Mouse (Mus musculus) MEL (cell line): ENCODE results near the gene Serinc3. TPM values are rescaled to one million over a fixed set of nuclear protein-coding genes. Genes with fewer than 3 reads are reported as not detected.

ENCODE experiments used
- DNase-seq: peaks from one replicate; pipeline ENCODE4 v3.0.0; 2011; ENCODE audit warnings: low read depth, low spot score
- H3K27ac ChIP-seq: 2 replicates; pipeline ENCODE4 v1.5.1; 2012; ENCODE audit warnings: low read depth, mild to moderate bottlenecking, control low read depth, low read length, moderate library complexity; ENCODE audit not compliant: control insufficient read depth
- H3K27me3 ChIP-seq, 2 experiments: fragments of 150-350 bp in 1 of 2; sonication (generic) in 1 of 2; 2 replicates each; pipeline ENCODE4 v1.6.1; 2012; ENCODE audit warnings: low read length in 2 of 2, mild to moderate bottlenecking in 2 of 2, improper control_type of control experiment in 1 of 2, moderate library complexity in 1 of 2; ENCODE audit not compliant: insufficient read depth in 2 of 2, control insufficient read depth in 1 of 2
- H3K36me3 ChIP-seq, 2 experiments: 2 replicates each; pipeline ENCODE4 v1.6.1; 2012 to 2014; ENCODE audit warnings: low read length in 2 of 2, improper control_type of control experiment in 1 of 2, inconsistent platforms in 1 of 2, mild to moderate bottlenecking in 1 of 2; ENCODE audit not compliant: insufficient read depth in 2 of 2, control insufficient read depth in 1 of 2
- H3K4me1 ChIP-seq, 2 experiments: fragments of 150-350 bp in 1 of 2; sonication (generic) in 1 of 2; 2 replicates each; pipeline ENCODE4 v1.6.1; 2012; ENCODE audit warnings: low read length in 2 of 2, improper control_type of control experiment in 1 of 2, mild to moderate bottlenecking in 1 of 2; ENCODE audit not compliant: insufficient read depth in 2 of 2, control insufficient read depth in 1 of 2
- H3K4me3 ChIP-seq, 2 experiments: fragments of 150-350 bp in 1 of 2; sonication (generic) in 1 of 2; 2 replicates each; pipeline ENCODE4 v1.5.1; 2012; ENCODE audit warnings: low read depth in 2 of 2, low read length in 2 of 2, mild to moderate bottlenecking in 2 of 2, moderate library complexity in 2 of 2, control low read depth in 1 of 2, improper control_type of control experiment in 1 of 2; ENCODE audit not compliant: control insufficient read depth in 1 of 2, insufficient read depth in 1 of 2
- H3K79me2 ChIP-seq: 2 replicates; pipeline ENCODE4 v1.6.1; 2012; ENCODE audit warnings: mild to moderate bottlenecking, low read length, moderate library complexity; ENCODE audit not compliant: control insufficient read depth, poor library complexity, insufficient read depth
- H3K9ac ChIP-seq: 2 replicates; pipeline ENCODE4 v1.6.1; 2012; ENCODE audit warnings: low read depth, mild to moderate bottlenecking, control low read depth, low read length, moderate library complexity; ENCODE audit not compliant: control insufficient read depth, poor library complexity, severe bottlenecking
- H3K9me3 ChIP-seq: fragments of 150-350 bp; sonication (generic); replicated peaks from 2 replicates; pipeline ENCODE4 v1.6.1; 2012; ENCODE audit warnings: mild to moderate bottlenecking, low read length, improper control_type of control experiment, moderate library complexity; ENCODE audit not compliant: insufficient read depth
- CHD1 ChIP-seq: IDR thresholded peaks from 2 replicates; pipeline ENCODE4 v1.6.1; 2012; ENCODE audit warnings: low read depth, mild to moderate bottlenecking, inconsistent platforms, low read length, improper control_type of control experiment
- CTCF ChIP-seq, 3 experiments: IDR thresholded peaks in 2 of 3; conservative IDR thresholded peaks in 1 of 3; 2 replicates each; pipeline ENCODE4 v1.5.1; 2011 to 2012; ENCODE audit warnings: low read length in 3 of 3, low read depth in 2 of 3, mild to moderate bottlenecking in 2 of 3, improper control_type of control experiment in 1 of 3, inconsistent platforms in 1 of 3, mixed read lengths in 1 of 3, moderate library complexity in 1 of 3; ENCODE audit not compliant: control insufficient read depth in 1 of 3, insufficient read depth in 1 of 3, poor library complexity in 1 of 3, severe bottlenecking in 1 of 3
- E2F4 ChIP-seq: IDR thresholded peaks from 2 replicates; pipeline ENCODE4 v1.6.1; 2011; ENCODE audit warnings: low read depth, low read length, improper control_type of control experiment, borderline replicate concordance
- EP300 ChIP-seq, 2 experiments: IDR thresholded peaks; 2 replicates each; pipeline ENCODE4 v1.6.1; 2011; ENCODE audit warnings: improper control_type of control experiment in 2 of 2, low read length in 2 of 2, low read depth in 1 of 2, mild to moderate bottlenecking in 1 of 2
- MAFK ChIP-seq: IDR thresholded peaks from 2 replicates; pipeline ENCODE4 v1.6.1; 2011; ENCODE audit warnings: low read depth, mild to moderate bottlenecking, low read length, improper control_type of control experiment, borderline replicate concordance
- MAX ChIP-seq: IDR thresholded peaks from 2 replicates; pipeline ENCODE4 v1.6.1; 2011; ENCODE audit warnings: low read length, improper control_type of control experiment
- MAZ ChIP-seq: IDR thresholded peaks from 2 replicates; pipeline ENCODE4 v1.6.1; 2012; ENCODE audit warnings: low read depth, mild to moderate bottlenecking, inconsistent platforms, low read length, improper control_type of control experiment
- MEF2A ChIP-seq: IDR thresholded peaks from 2 replicates; pipeline ENCODE4 v1.6.1; 2014; ENCODE audit warnings: low read depth, mild to moderate bottlenecking, inconsistent platforms, low read length, improper control_type of control experiment; ENCODE audit not compliant: poor library complexity, insufficient replicate concordance, severe bottlenecking; ENCODE audit errors: extremely low read depth
- MYB ChIP-seq: IDR thresholded peaks from 2 replicates; pipeline ENCODE4 v1.6.1; 2011; ENCODE audit warnings: mild to moderate bottlenecking, low read depth, low read length, improper control_type of control experiment
- NELFE ChIP-seq: IDR thresholded peaks from 2 replicates; pipeline ENCODE4 v1.6.1; 2011; ENCODE audit warnings: low read depth, low read length, improper control_type of control experiment
- POLR2A ChIP-seq, 2 experiments: IDR thresholded peaks; 2 replicates each; pipeline ENCODE4 v1.6.1; 2011 to 2012; ENCODE audit warnings: low read length in 2 of 2, mild to moderate bottlenecking in 2 of 2, control low read depth in 1 of 2, improper control_type of control experiment in 1 of 2, low read depth in 1 of 2, moderate library complexity in 1 of 2; ENCODE audit not compliant: control insufficient read depth in 1 of 2, insufficient read depth in 1 of 2, poor library complexity in 1 of 2
- RAD21 ChIP-seq: IDR thresholded peaks from 2 replicates; pipeline ENCODE4 v1.6.1; 2011; ENCODE audit warnings: mild to moderate bottlenecking, low read depth, low read length, improper control_type of control experiment
- TAL1 ChIP-seq: IDR thresholded peaks from 2 replicates; pipeline ENCODE4 v1.6.1; 2012; ENCODE audit warnings: mild to moderate bottlenecking, inconsistent platforms, low read length, moderate library complexity, mixed read lengths
- TCF12 ChIP-seq: IDR thresholded peaks from 2 replicates; pipeline ENCODE4 v1.6.1; 2014; ENCODE audit warnings: low read depth, mild to moderate bottlenecking, inconsistent platforms, low read length, improper control_type of control experiment, moderate library complexity
- UBTF ChIP-seq: IDR thresholded peaks from 2 replicates; pipeline ENCODE4 v1.6.1; 2012; ENCODE audit warnings: low read depth, mild to moderate bottlenecking, inconsistent platforms, low read length, improper control_type of control experiment, moderate library complexity, borderline replicate concordance; ENCODE audit not compliant: insufficient read depth
- USF2 ChIP-seq, 2 experiments: IDR thresholded peaks; 2 replicates each; pipeline ENCODE4 v1.6.1; 2011 to 2012; ENCODE audit warnings: improper control_type of control experiment in 2 of 2, low read length in 2 of 2, borderline replicate concordance in 1 of 2, inconsistent platforms in 1 of 2, low read depth in 1 of 2, mild to moderate bottlenecking in 1 of 2; ENCODE audit not compliant: insufficient read depth in 1 of 2
- ZC3H11A ChIP-seq: IDR thresholded peaks from 2 replicates; pipeline ENCODE4 v1.6.1; 2012; ENCODE audit warnings: low read depth, mild to moderate bottlenecking, inconsistent platforms, low read length, improper control_type of control experiment
- polyA plus RNA-seq, 2 experiments: library from polyadenylated mRNA; stranded (reverse) in 1 of 2; unstranded in 1 of 2; fragments of >175 nt in 1 of 2; fragments of >200 nt in 1 of 2; gene quantifications; 2 replicates each; pipeline versions ENCODE4 v1.2.1 to v1.2.4; 2012; ENCODE audit warnings: low replicate concordance in 2 of 2, low read depth in 1 of 2; ENCODE audit not compliant: insufficient read length in 2 of 2, insufficient read depth in 1 of 2, missing spikeins in 1 of 2
- total RNA-seq: library from RNA; depleted of rRNA; stranded (reverse); fragments of 300-350 nt; gene quantifications from 2 replicates; pipeline ENCODE4 v1.2.3, GENCODE M21; 2012

Gene Serinc3
- total and polyA plus RNA-seq, 3 experiments: 348 to 650 (median 637) TPM

DNA sequence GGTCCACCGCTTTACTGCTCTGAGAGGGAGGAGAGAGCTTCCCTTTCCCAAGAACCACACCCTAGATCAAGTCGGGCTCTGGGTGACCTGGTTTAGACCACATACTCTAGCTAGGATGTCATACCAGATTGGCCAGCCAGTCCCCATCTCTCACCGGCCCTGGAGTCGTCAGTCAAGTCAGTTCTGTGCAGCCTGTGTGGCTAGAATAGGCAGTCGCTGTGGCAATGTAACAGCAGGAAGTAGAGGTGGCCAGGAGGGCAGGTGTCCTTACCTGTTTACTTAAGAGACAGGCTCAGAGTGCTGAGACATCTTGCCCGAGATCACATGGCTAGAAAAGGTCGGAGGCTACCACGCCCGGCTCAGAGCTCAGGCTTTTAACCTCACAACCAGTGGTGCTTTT is 33.8 kb downstream of the Serinc3 start:
- DNase-seq: no peak
- Histone ChIP-seq H3K9me3 (no peaks in the 10 kb centered on the region), H3K79me2 (no peaks in the 10 kb centered on the region), H3K27me3 (no peaks in the 10 kb centered on the region), H3K36me3 (peaks cover 0 to 3% of the 10 kb centered on the region in 2 experiments; a peak in 1 of 4 replicates), H3K4me3 (no peak overlapping the region), H3K27ac (no peak overlapping the region), H3K4me1 (no peaks in the 10 kb centered on the region; a peak in 1 of 4 replicates), H3K9ac (no peak overlapping the region)
- TF ChIP-seq EP300 (IDR thresholded peaks at IDR 0.05; ENCODE audit: low read depth in 1 of 2, low read length in 2 of 2): no peak
- no peak for TF ChIP-seq CTCF (IDR thresholded peaks at IDR 0.05 in 2 of 3, conservative IDR thresholded peaks at IDR 0.05 in 1 of 3; ENCODE audit: control insufficient read depth in 1 of 3, insufficient read depth in 1 of 3, low read depth in 2 of 3, low read length in 3 of 3, poor library complexity in 1 of 3, severe bottlenecking in 1 of 3)
- no peak for TF ChIP-seq MYB
- TF ChIP-seq MAZ: no peak
- no peak for TF ChIP-seq E2F4
- TF ChIP-seq POLR2A (IDR thresholded peaks at IDR 0.05; ENCODE audit: control insufficient read depth in 1 of 2, insufficient read depth in 1 of 2, low read depth in 1 of 2, low read length in 2 of 2, poor library complexity in 1 of 2): no peak

DNA sequence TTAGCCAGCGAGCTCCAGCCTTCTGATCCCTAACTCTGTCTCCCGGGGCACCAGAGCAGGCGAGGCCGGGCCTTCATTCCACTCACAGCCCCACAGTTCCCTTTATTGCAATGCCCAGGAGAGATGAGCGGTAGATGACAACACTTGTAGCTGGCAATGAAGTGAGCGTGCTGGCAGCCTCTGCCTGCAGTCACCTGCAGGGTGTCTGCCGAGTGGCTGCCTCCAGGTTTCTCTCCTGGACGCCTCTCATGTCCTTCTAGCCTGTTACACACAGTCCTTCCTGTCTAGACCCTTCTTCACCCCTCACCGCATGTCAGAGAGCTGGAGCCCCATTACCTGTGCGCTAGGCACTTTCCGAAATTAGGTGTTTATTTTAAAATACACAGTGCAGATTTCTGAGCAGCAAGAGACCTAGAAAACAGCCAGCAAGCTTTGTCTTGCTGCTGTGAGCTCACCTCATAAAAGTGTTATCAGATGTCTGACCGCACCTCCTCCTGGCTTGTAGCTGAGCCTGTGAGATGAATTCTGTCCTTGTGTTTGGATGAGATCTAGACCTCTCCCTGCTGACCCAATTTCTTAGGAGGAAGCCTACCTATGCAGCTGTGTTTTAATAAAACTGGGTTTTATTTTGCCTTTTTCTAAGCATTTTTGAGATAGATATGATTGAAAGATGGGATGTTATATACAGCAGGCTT is 35.5 kb downstream of the Serinc3 start:
- Histone ChIP-seq H3K9ac (no peak overlapping the region), H3K9me3 (no peaks in the 10 kb centered on the region), H3K36me3 (peaks cover 0 to 3% of the 10 kb centered on the region in 2 experiments; a peak in 1 of 4 replicates), H3K4me3 (no peak overlapping the region), H3K4me1 (no peaks in the 10 kb centered on the region; a peak in 1 of 4 replicates), H3K79me2 (peaks cover 8% of the 10 kb centered on the region), H3K27me3 (no peaks in the 10 kb centered on the region), H3K27ac (no peak overlapping the region)
- no peak for TF ChIP-seq CHD1
- no peak for TF ChIP-seq RAD21
- TF ChIP-seq POLR2A (IDR thresholded peaks at IDR 0.05; ENCODE audit: control insufficient read depth in 1 of 2, insufficient read depth in 1 of 2, low read depth in 1 of 2, low read length in 2 of 2, poor library complexity in 1 of 2): no peak
- TF ChIP-seq TAL1: no peak
- no peak for TF ChIP-seq MEF2A
- TF ChIP-seq MAZ: no peak
- no peak for TF ChIP-seq MAX
- no peak for DNase-seq

DNA sequence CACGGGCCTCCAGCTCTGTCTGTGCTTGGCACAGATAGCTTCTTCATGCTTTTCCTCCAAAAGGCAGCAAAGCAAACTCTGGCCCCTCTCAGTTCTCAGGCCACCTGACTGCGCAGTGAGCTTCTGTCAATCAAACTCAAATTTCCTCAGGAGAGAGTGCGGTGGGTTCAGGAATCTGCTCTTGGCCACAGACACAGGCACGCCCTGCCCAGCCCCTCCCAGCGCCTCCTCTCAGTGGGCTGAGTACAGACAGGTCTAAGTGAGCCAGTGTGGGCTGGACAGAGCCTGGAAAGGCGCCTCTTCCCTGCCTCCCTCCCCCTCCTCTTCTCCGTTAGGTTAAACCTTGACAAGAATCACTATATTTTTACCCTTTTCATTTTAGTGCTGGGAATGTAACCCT is 36.9 kb downstream of the Serinc3 start:
- peaks cover 3% of the 10 kb centered on the region in 2 experiments; a peak in 3 of 4 replicates for H3K36me3 ChIP-seq
- no peaks in the 10 kb centered on the region for H3K27me3 ChIP-seq
- no peak overlapping the region for H3K27ac ChIP-seq
- H3K79me2 ChIP-seq: peaks cover 15% of the 10 kb centered on the region
- peaks cover 0 to 2% of the 10 kb centered on the region in 2 experiments; a peak in 2 of 4 replicates for H3K4me1 ChIP-seq
- no peak for DNase-seq
- H3K9me3 ChIP-seq: no peaks in the 10 kb centered on the region
- H3K9ac ChIP-seq: no peak overlapping the region
- no peak overlapping the region for H3K4me3 ChIP-seq
- TF ChIP-seq USF2 (IDR thresholded peaks at IDR 0.05; ENCODE audit: borderline replicate concordance in 1 of 2, insufficient read depth in 1 of 2, low read depth in 1 of 2, low read length in 2 of 2) (no peak), UBTF (no peak), MAFK (no peak), ZC3H11A (no peak), TCF12 (no peak), NELFE (no peak), MAX (no peak)
